Mouse (Mus musculus) hindbrain, embryonic 11.5 days (tissue): ENCODE measurements around the gene Stard3. TPM values are rescaled to one million over a fixed set of nuclear protein-coding genes. Genes with fewer than 3 reads are reported as not detected.

Experiments used
- ATAC-seq: fragments of 200-750 bp; cut with Nextera tagmentation; 2 replicates; pipeline ENCODE4 v1.8.0; 2017; ENCODE audit warnings: mild to moderate bottlenecking, moderate TSS enrichment, moderate library complexity; ENCODE audit not compliant: low FRiP score
- DNase-seq: peaks from one replicate; pipeline ENCODE4 v3.0.0-alpha.2; 2015; ENCODE audit warnings: low spot score
- H3K27ac ChIP-seq: fragments of 300-500 bp; sonication (generic); 2 replicates; pipeline ENCODE4 v1.5.1; 2014; ENCODE audit warnings: mild to moderate bottlenecking, low read depth, low read length
- H3K27me3 ChIP-seq: fragments of 300-500 bp; sonication (generic); 2 replicates; pipeline ENCODE4 v1.6.1; 2014; ENCODE audit warnings: mild to moderate bottlenecking, low read length, moderate library complexity, mixed read lengths; ENCODE audit not compliant: control insufficient read depth, insufficient read depth
- H3K36me3 ChIP-seq: fragments of 300-500 bp; sonication (generic); 2 replicates; pipeline ENCODE4 v1.6.1; 2014; ENCODE audit warnings: mild to moderate bottlenecking, low read length, moderate library complexity, mixed read lengths; ENCODE audit not compliant: control insufficient read depth, insufficient read depth
- H3K4me1 ChIP-seq: fragments of 300-500 bp; sonication (generic); replicated peaks from 2 replicates; pipeline ENCODE4 v1.6.1; 2014; ENCODE audit warnings: low read length, mixed read lengths; ENCODE audit not compliant: control insufficient read depth, insufficient read depth
- H3K4me2 ChIP-seq: fragments of 300-500 bp; sonication (generic); replicated peaks from 2 replicates; pipeline ENCODE4 v1.6.1; 2014; ENCODE audit warnings: mild to moderate bottlenecking, low read depth, low read length
- H3K4me3 ChIP-seq: fragments of 300-500 bp; sonication (generic); 2 replicates; pipeline ENCODE4 v1.5.1; 2014; ENCODE audit warnings: low read depth, low read length
- H3K9ac ChIP-seq: fragments of 300-500 bp; sonication (generic); 2 replicates; pipeline ENCODE4 v1.6.1; 2014; ENCODE audit warnings: low read depth, low read length
- H3K9me3 ChIP-seq: fragments of 300-500 bp; sonication (generic); 2 replicates; pipeline ENCODE4 v1.6.1; 2016; ENCODE audit warnings: low read length; ENCODE audit not compliant: control insufficient read depth
- WGBS: fragments of 180-500 bp; shearing (Covaris S2); extraction: QIAGEN DNeasy Blood & Tissue Kit; methylation state at CpG from one replicate; pipeline ENCODE4 v1.1.7; 2014; 5-methylcytosine and 5-hydroxymethylcytosine counted together
- polyA plus RNA-seq: library from polyadenylated mRNA; unstranded; fragments of >200 nt; fragmentation: Nextera tagmentation; extraction: Ambion mirVana; gene quantifications from 2 replicates; pipeline ENCODE4 v1.2.1, GENCODE M21; 2014

Stard3 gene
- polyA plus RNA-seq, 1 experiment from 2014 or later = 43.2 TPM

GRCm38 (mm10) chr11:98339679-98340287 lies 18.4 kb upstream of the Stard3 start:
- Histone ChIP-seq H3K4me3 (no peak overlapping the region), H3K36me3 (no peaks in the 10 kb centered on the region), H3K4me2 (peak overlapping the region; percentile 78; the same call in 1 of the 2 replicates), H3K9ac (no peak overlapping the region), H3K27me3 (peaks cover 80% of the 10 kb centered on the region), H3K4me1 (peaks cover 6% of the 10 kb centered on the region), H3K27ac (no peak overlapping the region), H3K9me3 (no peaks in the 10 kb centered on the region)
- 9% methylated on average over 11 of the region's 11 CpGs for WGBS
- no peak for ATAC-seq
- no peak for DNase-seq

GRCm38 (mm10) chr11:98340597-98340996 lies 17.6 kb upstream of the Stard3 start:
- ATAC-seq (no peak), DNase-seq (no peak)
- Histone ChIP-seq H3K9ac (no peak overlapping the region), H3K9me3 (no peaks in the 10 kb centered on the region), H3K36me3 (no peaks in the 10 kb centered on the region), H3K4me3 (no peak overlapping the region), H3K27me3 (peaks cover 77% of the 10 kb centered on the region), H3K4me2 (no peak overlapping the region), H3K27ac (no peak overlapping the region), H3K4me1 (peaks cover 6% of the 10 kb centered on the region)
- WGBS = 6% methylated on average over 3 of the region's 4 CpGs

GRCm38 (mm10) chr11:98341174-98341573 lies 17.0 kb upstream of the Stard3 start:
- Histone ChIP-seq H3K27me3 (peaks cover 76% of the 10 kb centered on the region), H3K4me3 (no peak overlapping the region), H3K4me1 (peaks cover 6% of the 10 kb centered on the region), H3K9me3 (no peaks in the 10 kb centered on the region), H3K9ac (no peak overlapping the region), H3K36me3 (no peaks in the 10 kb centered on the region), H3K4me2 (no peak overlapping the region), H3K27ac (no peak overlapping the region)
- no peak for DNase-seq
- ATAC-seq = no peak
- 60% methylated on average over 4 of the region's 4 CpGs for WGBS

- Histone ChIP-seq H3K27me3 (peaks cover 75% of the 10 kb centered on the region), H3K4me1 (peaks cover 6% of the 10 kb centered on the region), H3K9me3 (no peaks in the 10 kb centered on the region), H3K27ac (no peak overlapping the region), H3K36me3 (no peaks in the 10 kb centered on the region), H3K4me2 (peak overlapping the region; percentile 25; the same call in 1 of the 2 replicates), H3K4me3 (no peak overlapping the region), H3K9ac (no peak overlapping the region)
- ATAC-seq (no peak), DNase-seq (peak; percentile 98)
- WGBS = 3% methylated on average over 29 of the region's 29 CpGs
These were observed 15.9 kb upstream of the Stard3 start for GRCm38 (mm10) chr11:98342000-98342945.

GRCm38 (mm10) chr11:98345253-98345652 lies 12.9 kb upstream of the Stard3 start:
- Histone ChIP-seq H3K4me1 (peaks cover 11% of the 10 kb centered on the region), H3K27ac (no peak overlapping the region), H3K4me2 (0 out of 2 replicates have a peak overlapping the region, but pooled peaks have one; percentile 21), H3K9ac (no peak overlapping the region), H3K4me3 (no peak overlapping the region), H3K27me3 (peaks cover 75% of the 10 kb centered on the region), H3K36me3 (no peaks in the 10 kb centered on the region), H3K9me3 (no peaks in the 10 kb centered on the region)
- ATAC-seq = no peak
- WGBS = 1% methylated on average over 14 of the region's 14 CpGs
- DNase-seq = peak; percentile 90

- peaks cover 11% of the 10 kb centered on the region for H3K4me1 ChIP-seq
- ATAC-seq = no peak
- no peak overlapping the region for H3K27ac ChIP-seq
- H3K27me3 ChIP-seq = peaks cover 78% of the 10 kb centered on the region
- DNase-seq = no peak
- 13% methylated on average over 9 of the region's 9 CpGs for WGBS
- H3K9ac ChIP-seq = no peak overlapping the region
- H3K9me3 ChIP-seq = no peaks in the 10 kb centered on the region
- no peaks in the 10 kb centered on the region for H3K36me3 ChIP-seq
- H3K4me2 ChIP-seq = no peak overlapping the region
- no peak overlapping the region for H3K4me3 ChIP-seq
These were observed 12.0 kb upstream of the Stard3 start for GRCm38 (mm10) chr11:98346168-98346567.

GRCm38 (mm10) chr11:98347385-98348082 lies 10.6 kb upstream of the Stard3 start:
- peak overlapping the region; percentile 35; the same call in 1 of the 2 replicates for H3K4me3 ChIP-seq
- H3K4me1 ChIP-seq = peaks cover 11% of the 10 kb centered on the region
- no peak overlapping the region for H3K4me2 ChIP-seq
- H3K36me3 ChIP-seq = no peaks in the 10 kb centered on the region
- no peak overlapping the region for H3K27ac ChIP-seq
- H3K9me3 ChIP-seq = no peaks in the 10 kb centered on the region
- peaks cover 75% of the 10 kb centered on the region for H3K27me3 ChIP-seq
- 3% methylated on average over 9 of the region's 12 CpGs for WGBS
- no peak overlapping the region for H3K9ac ChIP-seq
- no peak for ATAC-seq
- peak; percentile 10 for DNase-seq

- Histone ChIP-seq H3K27me3 (peaks cover 79% of the 10 kb centered on the region), H3K4me3 (peak within 1 kb of the TSS; percentile 35), H3K9ac (peak within 1 kb of the TSS; percentile 35), H3K4me1 (peaks cover 11% of the 10 kb centered on the region), H3K27ac (no peak within 1 kb of the TSS), H3K4me2 (peak within 1 kb of the TSS; percentile 61), H3K9me3 (no peaks in the 10 kb centered on the region), H3K36me3 (no peaks in the 10 kb centered on the region)
- ATAC-seq (peak; percentile 53; the same call in 1 of the 2 replicates), DNase-seq (peak; percentile 67)
- WGBS = under 1% methylated on average over 55 of the region's 55 CpGs
These were observed 9.8 kb upstream of the Stard3 start, which contains the start of gene Ppp1r1b for GRCm38 (mm10) chr11:98348083-98348961. Ppp1r1b (plus strand) TSS chr11:98348404.
